Mouse (Mus musculus) forebrain, embryonic 11.5 days (tissue): ENCODE results near the gene Fmn2. TPM values are rescaled to one million over a fixed set of nuclear protein-coding genes. Genes with fewer than 3 reads are reported as not detected.

Experiments used
- ATAC-seq: fragments of 200-750 bp; cut with Nextera tagmentation; replicated peaks from 2 replicates; pipeline ENCODE4 v1.8.0; 2017; ENCODE audit warnings: moderate TSS enrichment; ENCODE audit not compliant: low FRiP score
- DNase-seq: peaks from one replicate; pipeline ENCODE4 v3.0.0-alpha.2; 2017; ENCODE audit warnings: low spot score
- H3K27ac ChIP-seq: fragments of 300-500 bp; sonication (generic); 2 replicates; pipeline ENCODE4 v1.5.1; 2014; ENCODE audit warnings: low read depth, low read length
- H3K27me3 ChIP-seq: fragments of 300-500 bp; sonication (generic); 2 replicates; pipeline ENCODE4 v1.6.1; 2014; ENCODE audit warnings: mild to moderate bottlenecking, low read length, mixed read lengths; ENCODE audit not compliant: control insufficient read depth, insufficient read depth
- H3K36me3 ChIP-seq: fragments of 300-500 bp; sonication (generic); 2 replicates; pipeline ENCODE4 v1.6.1; 2014; ENCODE audit warnings: mild to moderate bottlenecking, low read length, moderate library complexity, mixed read lengths; ENCODE audit not compliant: control insufficient read depth, insufficient read depth
- H3K4me1 ChIP-seq: fragments of 300-500 bp; sonication (generic); replicated peaks from 2 replicates; pipeline ENCODE4 v1.6.1; 2014; ENCODE audit warnings: low read length, mixed read lengths; ENCODE audit not compliant: control insufficient read depth, insufficient read depth
- H3K4me2 ChIP-seq: fragments of 300-500 bp; sonication (generic); 2 replicates; pipeline ENCODE4 v1.6.1; 2014; ENCODE audit warnings: low read depth, mild to moderate bottlenecking, low read length, moderate library complexity, mixed read lengths; ENCODE audit not compliant: severe bottlenecking
- H3K4me3 ChIP-seq: fragments of 300-500 bp; sonication (generic); 2 replicates; pipeline ENCODE4 v1.5.1; 2014; ENCODE audit warnings: low read depth, low read length
- H3K9ac ChIP-seq: fragments of 300-500 bp; sonication (generic); 2 replicates; pipeline ENCODE4 v1.6.1; 2014; ENCODE audit warnings: low read length
- H3K9me3 ChIP-seq: fragments of 300-500 bp; sonication (generic); 2 replicates; pipeline ENCODE4 v1.6.1; 2016; ENCODE audit warnings: low read length, mixed read lengths; ENCODE audit not compliant: control insufficient read depth
- WGBS: fragments of 180-500 bp; shearing (Covaris S2); extraction: QIAGEN DNeasy Blood & Tissue Kit; methylation state at CpG from one replicate; pipeline ENCODE4 v1.1.7; 2014; 5-methylcytosine and 5-hydroxymethylcytosine counted together
- polyA plus RNA-seq: library from polyadenylated mRNA; unstranded; fragments of >200 nt; fragmentation: Nextera tagmentation; extraction: Ambion mirVana; gene quantifications from 2 replicates; pipeline ENCODE4 v1.2.1, GENCODE M21; 2014

The Fmn2 gene
- polyA plus RNA-seq, 1 experiment from 2014 or later, result 8.0 TPM

- Histone ChIP-seq H3K27ac (peak overlapping the region; percentile 82), H3K4me2 (peak overlapping the region; percentile 97), H3K4me1 (peaks cover 10% of the 10 kb centered on the region; the same call in 1 of the 2 replicates), H3K9ac (peak overlapping the region; percentile 84), H3K4me3 (peak overlapping the region; percentile 69), H3K9me3 (no peaks in the 10 kb centered on the region), H3K27me3 (no peaks in the 10 kb centered on the region), H3K36me3 (no peaks in the 10 kb centered on the region; the same call in 1 of the 2 replicates)
- under 1% methylated on average over 40 of the region's 40 CpGs for WGBS
- DNase-seq (peak; percentile 80), ATAC-seq (peak; percentile 57)
Observed at GRCm38 (mm10) chr1:174502031-174502845, 613 bp downstream of the Fmn2 start.

GRCm38 (mm10) chr1:174502846-174503745, 1.5 kb downstream of the Fmn2 start:
- no peaks in the 10 kb centered on the region for H3K9me3 ChIP-seq
- H3K36me3 ChIP-seq, result no peaks in the 10 kb centered on the region; the same call in 1 of the 2 replicates
- peak overlapping the region; percentile 69 for H3K4me3 ChIP-seq
- no peak overlapping the region for H3K27ac ChIP-seq
- peak; percentile 76 for DNase-seq
- H3K9ac ChIP-seq, result peak overlapping the region; percentile 84
- peak overlapping the region; percentile 97 for H3K4me2 ChIP-seq
- H3K27me3 ChIP-seq, result no peaks in the 10 kb centered on the region
- WGBS, result 1% methylated on average over 53 of the region's 53 CpGs
- peaks cover 10% of the 10 kb centered on the region; the same call in 1 of the 2 replicates for H3K4me1 ChIP-seq
- peak; percentile 19 for ATAC-seq

GRCm38 (mm10) chr1:174508571-174509110, 7.0 kb downstream of the Fmn2 start:
- H3K9me3 ChIP-seq, result no peaks in the 10 kb centered on the region
- no peak overlapping the region for H3K27ac ChIP-seq
- H3K9ac ChIP-seq, result no peak overlapping the region
- DNase-seq (no peak), ATAC-seq (no peak)
- H3K4me1 ChIP-seq, result peaks cover 4% of the 10 kb centered on the region; the same call in 1 of the 2 replicates
- no peak overlapping the region for H3K4me3 ChIP-seq
- 80% methylated on average over 13 of the region's 13 CpGs for WGBS
- H3K36me3 ChIP-seq, result no peaks in the 10 kb centered on the region; the same call in 1 of the 2 replicates
- no peaks in the 10 kb centered on the region for H3K27me3 ChIP-seq
- no peak overlapping the region for H3K4me2 ChIP-seq

GRCm38 (mm10) chr1:174513419-174513818, 11.8 kb downstream of the Fmn2 start:
- Histone ChIP-seq H3K4me2 (no peak overlapping the region), H3K4me1 (no peaks in the 10 kb centered on the region), H3K9ac (no peak overlapping the region), H3K27me3 (no peaks in the 10 kb centered on the region), H3K4me3 (no peak overlapping the region), H3K27ac (no peak overlapping the region), H3K9me3 (no peaks in the 10 kb centered on the region), H3K36me3 (no peaks in the 10 kb centered on the region)
- 90% methylated on average over 7 of the region's 7 CpGs for WGBS
- DNase-seq, result no peak
- ATAC-seq, result no peak

- Histone ChIP-seq H3K9me3 (no peaks in the 10 kb centered on the region), H3K36me3 (no peaks in the 10 kb centered on the region), H3K9ac (no peak overlapping the region), H3K4me3 (no peak overlapping the region), H3K4me2 (no peak overlapping the region), H3K27ac (no peak overlapping the region), H3K27me3 (no peaks in the 10 kb centered on the region), H3K4me1 (peaks cover 2% of the 10 kb centered on the region; the same call in 1 of the 2 replicates)
- WGBS, result 58% methylated on average over 5 of the region's 5 CpGs
- ATAC-seq (no peak; the same call in 1 of the 2 replicates), DNase-seq (no peak)
Observed at GRCm38 (mm10) chr1:174521976-174522770, 20.5 kb downstream of the Fmn2 start.

GRCm38 (mm10) chr1:174522809-174523511, 21.3 kb downstream of the Fmn2 start:
- ATAC-seq (peak; percentile 37; the same call in 1 of the 2 replicates), DNase-seq (no peak)
- Histone ChIP-seq H3K27me3 (no peaks in the 10 kb centered on the region), H3K4me3 (no peak overlapping the region), H3K9ac (no peak overlapping the region), H3K27ac (no peak overlapping the region), H3K36me3 (no peaks in the 10 kb centered on the region), H3K4me1 (peaks cover 2% of the 10 kb centered on the region; the same call in 1 of the 2 replicates), H3K4me2 (no peak overlapping the region), H3K9me3 (no peaks in the 10 kb centered on the region)
- 57% methylated on average over 4 of the region's 4 CpGs for WGBS

- ATAC-seq, result peak; percentile 43; the same call in 1 of the 2 replicates
- H3K9ac ChIP-seq, result no peak overlapping the region
Observed at GRCm38 (mm10) chr1:174523512-174523828, 21.8 kb downstream of the Fmn2 start.

More at GRCm38 (mm10) chr1:174523512-174523828, 21.8 kb downstream of the Fmn2 start:
- Histone ChIP-seq H3K27me3 (no peaks in the 10 kb centered on the region), H3K4me1 (peaks cover 2% of the 10 kb centered on the region; the same call in 1 of the 2 replicates), H3K4me3 (no peak overlapping the region), H3K9me3 (no peaks in the 10 kb centered on the region), H3K27ac (no peak overlapping the region), H3K36me3 (no peaks in the 10 kb centered on the region), H3K4me2 (no peak overlapping the region)
- 53% methylated on average over 1 of the region's 1 CpGs for WGBS
- DNase-seq, result no peak
